Mouse (Mus musculus) small intestine, adult 2 months (tissue): Measurements from ENCODE around the gene Atp13a2.

Experiments used
- CTCF ChIP-seq: fragments of 200-500 bp; IDR thresholded peaks from 2 replicates; pipeline ENCODE4 v1.5.1; 2012; ENCODE audit warnings: low read depth, mild to moderate bottlenecking, control low read depth, inconsistent platforms, low read length, moderate library complexity, mixed read lengths; ENCODE audit not compliant: insufficient replicate concordance, insufficient read length; ENCODE audit errors: extremely low read depth
- POLR2A ChIP-seq: fragments of 200-500 bp; IDR thresholded peaks from 2 replicates; pipeline ENCODE4 v1.6.1; 2012; ENCODE audit warnings: low read depth, mild to moderate bottlenecking, control low read depth, inconsistent platforms, low read length, moderate library complexity

- TF ChIP-seq POLR2A (no peak), CTCF (no peak)
These were observed 2.1 kb upstream of the Atp13a2 start for GRCm38 (mm10) chr4:140984544-140984943.
